Mouse (Mus musculus) lung, postnatal 0 days (tissue): Measurements from ENCODE around the gene Tanc1.

Experiments
- CTCF ChIP-seq: IDR thresholded peaks from 2 replicates; pipeline ENCODE4 v1.5.1; 2016; ENCODE audit warnings: antibody characterized with exemption, mild to moderate bottlenecking
- EP300 ChIP-seq: IDR thresholded peaks from 2 replicates; pipeline ENCODE4 v1.6.1; 2016; ENCODE audit warnings: antibody characterized with exemption, mild to moderate bottlenecking, control low read depth

DNA sequence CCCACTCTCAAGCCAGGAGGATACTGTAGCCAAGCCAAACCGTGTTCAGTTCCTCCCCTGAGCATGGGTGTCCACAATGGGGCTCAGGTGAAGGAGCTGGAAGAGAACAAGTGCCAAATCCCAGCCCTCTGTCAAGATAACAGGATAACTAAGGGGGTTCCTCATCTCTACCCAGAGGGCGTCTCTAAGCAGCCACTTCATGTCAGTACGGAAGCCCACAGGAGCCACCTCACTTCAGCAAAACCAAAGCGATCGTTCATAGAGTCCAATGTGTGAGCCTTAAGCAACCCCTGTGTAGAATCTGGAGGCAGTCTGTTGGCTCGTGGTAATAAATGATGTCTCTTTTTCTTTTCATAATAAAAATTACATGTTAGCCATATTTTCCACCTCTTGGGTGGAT is 232.0 kb downstream of the Tanc1 start:
- TF ChIP-seq CTCF (no peak), EP300 (no peak)
